Mouse (Mus musculus): ENCODE results near the gene Gm8909. TPM values are rescaled to one million over a fixed set of nuclear protein-coding genes. Genes with fewer than 3 reads are reported as not detected.

The Gm8909 gene
- polyA plus RNA-seq (2017; shearing (Covaris generic)) = 10 to 100 TPM in 1 of 2 experiments, 1 to 10 TPM in 1; 9.1 to 12.6 TPM

DNA sequence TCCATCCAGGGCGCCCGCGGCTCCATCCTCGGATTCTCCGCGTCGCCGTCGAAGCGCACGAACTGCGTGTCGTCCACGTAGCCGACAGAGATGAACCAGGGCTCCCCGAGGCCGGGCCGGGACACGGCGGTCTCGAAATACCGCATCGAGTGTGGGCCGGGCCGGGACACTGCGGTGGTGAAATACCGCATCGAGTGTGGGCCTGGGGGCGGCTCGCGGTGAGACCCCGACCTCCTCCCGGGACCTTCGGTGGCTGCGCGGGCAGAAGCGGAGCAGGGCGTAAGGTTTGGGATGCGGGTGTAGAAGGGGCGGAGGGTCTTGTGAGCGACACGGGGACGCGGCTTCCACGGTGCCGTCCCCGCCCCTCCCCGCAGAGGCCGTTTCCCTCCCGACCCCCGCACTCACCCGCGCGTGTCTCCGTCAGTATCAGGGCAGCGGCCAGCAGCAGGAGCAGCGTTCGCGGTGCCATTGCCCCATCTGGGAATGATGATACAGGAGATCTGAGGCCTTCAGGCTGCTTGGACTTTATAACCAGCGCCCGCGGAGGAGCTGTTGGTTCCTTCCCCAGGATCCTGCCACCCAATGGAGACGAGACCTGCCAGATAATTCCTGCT is at the start of gene Gm8909:
Gm8909 (minus strand) TSS at position 499 of the 614 bp plus-strand sequence.

DNA sequence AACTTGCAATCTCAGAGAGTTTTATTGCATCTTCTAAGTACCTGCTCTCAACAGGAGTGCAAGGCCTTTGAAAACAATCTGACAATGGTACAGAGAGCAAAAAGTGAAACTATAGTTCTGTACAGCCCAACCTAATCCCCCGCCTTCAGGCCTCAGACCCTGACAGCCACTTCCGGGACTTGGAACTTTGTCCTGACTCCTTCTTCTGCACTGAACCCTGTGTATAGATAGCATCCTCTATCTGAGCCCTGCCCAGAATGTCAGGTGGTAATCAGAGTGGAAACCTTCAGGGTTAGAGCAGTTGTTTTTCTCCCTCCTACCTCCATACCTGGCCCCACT is 21.8 kb upstream of the Gm8909 start, which contains the start of gene H2-T3:
H2-T3 (minus strand) TSS at position 119 of the 339 bp plus-strand sequence.

DNA sequence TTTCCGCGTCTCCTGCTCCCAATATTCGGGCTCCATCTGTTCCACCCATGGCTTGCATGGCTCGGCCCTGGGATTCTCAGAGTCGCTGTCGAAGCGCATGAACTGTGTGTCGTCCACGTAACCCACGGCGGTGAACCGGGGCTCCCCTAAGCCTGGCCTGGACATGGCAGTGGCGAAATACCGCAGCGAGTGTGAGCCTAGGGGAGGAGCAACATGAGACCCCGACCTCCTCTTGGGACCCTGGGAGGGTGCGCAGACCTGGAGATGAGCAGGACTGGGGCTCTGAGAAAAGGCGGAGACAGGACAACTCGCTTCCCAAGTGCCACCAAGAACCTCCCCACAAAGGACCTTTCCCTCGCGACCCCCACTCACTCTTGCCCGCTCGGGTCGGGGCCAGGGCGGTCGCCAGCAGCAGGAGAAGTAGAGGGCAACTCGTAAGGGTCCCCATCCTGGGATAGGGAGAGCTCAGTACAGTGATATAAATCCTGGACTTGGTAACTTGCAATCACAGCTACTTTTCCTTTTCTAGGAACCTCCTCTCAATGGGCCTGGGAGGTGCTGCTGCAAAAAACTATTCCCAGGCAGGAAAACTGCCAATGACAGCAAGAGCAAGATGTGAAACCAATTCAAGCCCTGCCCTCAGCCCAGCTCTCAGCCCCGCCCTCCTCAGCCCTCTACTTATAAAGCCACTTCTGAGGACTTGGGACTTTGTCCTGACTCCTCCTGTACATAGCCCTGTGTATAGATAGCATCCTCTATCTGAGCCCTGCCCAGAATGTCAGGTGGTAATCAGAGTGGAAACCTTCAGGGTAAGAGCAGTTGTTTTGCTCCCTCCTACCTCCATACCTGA is 39.1 kb downstream of the Gm8909 start, which contains the start of gene Gm7030:
Gm7030 (minus strand) TSS at position 458 of the 850 bp plus-strand sequence.

DNA sequence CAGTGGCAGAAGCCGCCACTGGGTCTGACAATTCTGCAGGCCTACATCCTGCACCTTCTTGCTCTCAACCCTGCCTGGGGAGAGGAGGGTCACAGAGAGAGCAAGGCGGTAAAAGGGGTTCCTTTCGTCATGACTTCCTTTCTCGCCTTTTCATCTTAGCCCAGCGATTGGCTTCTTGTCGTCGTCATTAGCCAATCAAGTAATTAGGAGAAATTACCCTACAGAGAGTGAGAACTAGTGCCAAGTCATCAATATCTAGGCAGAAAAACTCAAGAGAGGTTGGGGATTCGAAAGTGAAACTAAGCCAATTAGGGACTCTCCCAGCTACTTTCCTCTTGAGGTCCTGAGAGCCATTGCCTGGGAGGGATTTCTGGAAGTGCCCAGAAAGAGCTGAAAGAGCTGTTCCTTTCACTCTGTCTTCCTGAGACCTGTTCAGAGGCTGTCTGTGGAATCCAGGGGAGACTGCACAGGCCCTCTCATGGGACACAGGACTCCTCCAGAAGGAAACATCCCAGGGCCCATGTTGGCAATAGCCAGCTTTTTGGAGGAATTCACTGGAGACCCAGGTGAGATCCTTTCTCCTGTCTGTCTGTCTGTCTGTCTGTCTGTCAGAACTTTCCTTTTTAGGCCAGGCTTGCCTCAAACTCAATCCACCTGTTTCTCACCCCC is 46.9 kb downstream of the Gm8909 start, which contains the start of gene Gm19684:
Gm19684 (plus strand) TSS at position 327 of the 669 bp plus-strand sequence.

Other genes with a start within 250 kb of the Gm8909 start
- 100 to 1,000 TPM; 127 to 153 TPM for gene Abcf1, start 198.8 kb downstream of the Gm8909 start, polyA plus RNA-seq (2017; shearing (Covaris generic))
- 10 to 100 TPM; 72.7 to 92.0 TPM for gene Gnl1, start 188.7 kb downstream of the Gm8909 start, polyA plus RNA-seq (2017; shearing (Covaris generic))
- 10 to 100 TPM; 42.7 to 43.0 TPM for gene Prr3, start 188.3 kb downstream of the Gm8909 start, polyA plus RNA-seq (2017; shearing (Covaris generic))
- gene H2-T24, start 148.0 kb downstream of the Gm8909 start, polyA plus RNA-seq (2017; shearing (Covaris generic)) = 10 to 100 TPM; 21.7 to 27.2 TPM
- 100 to 1,000 TPM; 636 to 770 TPM for gene H2-T23, start 135.7 kb downstream of the Gm8909 start, polyA plus RNA-seq (2017; shearing (Covaris generic))
- 100 to 1,000 TPM; 196 to 203 TPM for gene H2-T22, start 125.8 kb downstream of the Gm8909 start, polyA plus RNA-seq (2017; shearing (Covaris generic))
- under 1 TPM; 0.31 to 0.40 TPM for gene Gm6034, start 125.6 kb downstream of the Gm8909 start, polyA plus RNA-seq (2017; shearing (Covaris generic))
- not detected for gene Gm11127, start 110.2 kb downstream of the Gm8909 start, polyA plus RNA-seq (2017; shearing (Covaris generic))
- 1 to 10 TPM in 1 of 2 experiments, under 1 TPM in 1; 0.40 to 1.5 TPM for gene Gm19684, start 46.9 kb downstream of the Gm8909 start, polyA plus RNA-seq (2017; shearing (Covaris generic))
- gene Gm7030, start 39.1 kb downstream of the Gm8909 start, polyA plus RNA-seq (2017; shearing (Covaris generic)) = not detected
- under 1 TPM; 0.69 to 0.95 TPM for gene H2-T3, start 21.8 kb upstream of the Gm8909 start, polyA plus RNA-seq (2017; shearing (Covaris generic))
- gene Rpp21, start 89.5 kb upstream of the Gm8909 start, polyA plus RNA-seq (2017; shearing (Covaris generic)) = 100 to 1,000 TPM; 154 to 160 TPM
- gene Trim39, start 103.7 kb upstream of the Gm8909 start, polyA plus RNA-seq (2017; shearing (Covaris generic)) = 10 to 100 TPM; 24.0 to 31.9 TPM
- 1 to 10 TPM in 1 of 2 experiments, under 1 TPM in 1; 0.33 to 2.3 TPM for gene H2-M10.2, start 118.0 kb upstream of the Gm8909 start, polyA plus RNA-seq (2017; shearing (Covaris generic))
- not detected for gene H2-M10.1, start 157.6 kb upstream of the Gm8909 start, polyA plus RNA-seq (2017; shearing (Covaris generic))
- gene H2-M10.3, start 199.9 kb upstream of the Gm8909 start, polyA plus RNA-seq (2017; shearing (Covaris generic)) = not detected